Mouse (Mus musculus): ENCODE data around the gene Fbxo24. TPM values are rescaled to one million over a fixed set of nuclear protein-coding genes. Genes with fewer than 3 reads are reported as not detected.
A peak's percentile ranks its signal among the peaks of the same experiment; 100 is the strongest.

Gene Fbxo24
- polyA plus RNA-seq, 1 experiment from 2014 or later: 0.16 TPM

GRCm38 (mm10) chr5:137647827-137648601, 19.2 kb upstream of the Fbxo24 start:
- no peak overlapping the region for H3K27ac ChIP-seq (ENCODE audit: low read depth, low read length)
- DNase-seq (ENCODE audit: low spot score, missing footprints) (no peak), ATAC-seq (ENCODE audit: low FRiP score) (no peak)
- no peak overlapping the region for H3K4me2 ChIP-seq
- H3K4me1 ChIP-seq (ENCODE audit: control insufficient read depth, insufficient read depth, low read length): peaks cover 15% of the 10 kb centered on the region
- H3K36me3 ChIP-seq (ENCODE audit: control insufficient read depth, insufficient read depth, low read length): peaks cover 2% of the 10 kb centered on the region; the same call in 1 of the 2 replicates
- peaks cover 27% of the 10 kb centered on the region for H3K27me3 ChIP-seq (ENCODE audit: control insufficient read depth, insufficient read depth, low read length)
- WGBS: 78% methylated on average over 9 of the region's 9 CpGs
- no peak overlapping the region for H3K9ac ChIP-seq (ENCODE audit: low read length)
- H3K4me3 ChIP-seq (ENCODE audit: low read depth, low read length): no peak overlapping the region
- no peaks in the 10 kb centered on the region for H3K9me3 ChIP-seq (ENCODE audit: control insufficient read depth, low read length)

- Histone ChIP-seq H3K4me3 (ENCODE audit: low read depth, low read length) (0 out of 2 replicates have a peak within 1 kb of the TSS, but pooled peaks have one; percentile 14), H3K27ac (ENCODE audit: low read depth, low read length) (no peak within 1 kb of the TSS), H3K9ac (ENCODE audit: low read length) (no peak within 1 kb of the TSS), H3K27me3 (ENCODE audit: control insufficient read depth, insufficient read depth, low read length) (peaks cover 27% of the 10 kb centered on the region), H3K36me3 (ENCODE audit: control insufficient read depth, insufficient read depth, low read length) (peaks cover 7% of the 10 kb centered on the region), H3K4me2 (peak within 1 kb of the TSS; percentile 33), H3K9me3 (ENCODE audit: control insufficient read depth, low read length) (no peaks in the 10 kb centered on the region), H3K4me1 (ENCODE audit: control insufficient read depth, insufficient read depth, low read length) (peaks cover 15% of the 10 kb centered on the region)
- 13% methylated on average over 11 of the region's 11 CpGs for WGBS
- no peak for DNase-seq (ENCODE audit: low spot score, missing footprints)
- no peak for ATAC-seq (ENCODE audit: low FRiP score)
These were observed 16.9 kb upstream of the Fbxo24 start, which contains the start of gene Irs3 for GRCm38 (mm10) chr5:137645652-137646091. Irs3 (minus strand) TSS chr5:137645714.

DNA sequence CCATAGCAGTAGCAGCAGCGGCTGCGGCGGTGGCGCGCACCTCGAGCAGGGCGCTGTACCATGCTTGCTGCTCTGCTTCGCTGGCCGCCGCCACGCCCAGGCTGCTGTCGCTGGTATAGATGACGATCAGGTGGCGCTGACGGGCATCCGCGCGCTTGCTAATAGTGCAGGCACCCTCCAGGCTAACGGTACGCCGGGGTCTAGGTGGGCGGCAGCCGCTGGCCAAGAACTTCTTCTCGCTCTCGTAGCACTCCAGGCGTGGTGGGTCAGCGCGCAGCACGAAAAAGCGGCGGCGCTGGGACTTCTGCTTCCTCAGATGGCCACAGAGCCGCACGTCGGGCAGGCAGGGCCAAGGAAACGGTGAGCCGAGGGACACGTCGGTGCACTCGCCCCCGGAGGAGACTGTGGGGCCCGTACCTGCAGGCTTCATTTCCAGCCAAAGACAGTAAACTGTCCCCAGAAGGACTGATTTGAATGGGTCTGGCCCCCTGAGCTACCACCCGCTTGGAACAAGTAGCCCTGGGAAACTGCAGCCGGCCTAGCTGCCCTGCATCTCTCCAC, 16.4 kb upstream of the Fbxo24 start:
- Histone ChIP-seq H3K4me3 (ENCODE audit: low read depth, low read length) (0 out of 2 replicates have a peak overlapping the region, but pooled peaks have one; percentile 14), H3K9ac (ENCODE audit: low read length) (no peak overlapping the region), H3K4me2 (peak overlapping the region; percentile 33), H3K4me1 (ENCODE audit: control insufficient read depth, insufficient read depth, low read length) (peaks cover 11% of the 10 kb centered on the region), H3K36me3 (ENCODE audit: control insufficient read depth, insufficient read depth, low read length) (peaks cover 12% of the 10 kb centered on the region), H3K27me3 (ENCODE audit: control insufficient read depth, insufficient read depth, low read length) (peaks cover 27% of the 10 kb centered on the region), H3K9me3 (ENCODE audit: control insufficient read depth, low read length) (no peaks in the 10 kb centered on the region), H3K27ac (ENCODE audit: low read depth, low read length) (no peak overlapping the region)
- peak; percentile 92 for DNase-seq (ENCODE audit: low spot score, missing footprints)
- 3% methylated on average over 44 of the region's 44 CpGs for WGBS
- no peak for ATAC-seq (ENCODE audit: low FRiP score)

GRCm38 (mm10) chr5:137644484-137644883, 15.7 kb upstream of the Fbxo24 start:
- 32% methylated on average over 19 of the region's 19 CpGs for WGBS
- DNase-seq (ENCODE audit: low spot score, missing footprints): peak; percentile 89
- H3K9me3 ChIP-seq (ENCODE audit: control insufficient read depth, low read length): no peaks in the 10 kb centered on the region
- H3K4me2 ChIP-seq: no peak overlapping the region
- peaks cover 17% of the 10 kb centered on the region for H3K36me3 ChIP-seq (ENCODE audit: control insufficient read depth, insufficient read depth, low read length)
- H3K4me3 ChIP-seq (ENCODE audit: low read depth, low read length): no peak overlapping the region
- no peak for ATAC-seq (ENCODE audit: low FRiP score)
- H3K27ac ChIP-seq (ENCODE audit: low read depth, low read length): no peak overlapping the region
- H3K4me1 ChIP-seq (ENCODE audit: control insufficient read depth, insufficient read depth, low read length): peaks cover 4% of the 10 kb centered on the region; the same call in 1 of the 2 replicates
- H3K27me3 ChIP-seq (ENCODE audit: control insufficient read depth, insufficient read depth, low read length): peaks cover 27% of the 10 kb centered on the region
- no peak overlapping the region for H3K9ac ChIP-seq (ENCODE audit: low read length)

DNA sequence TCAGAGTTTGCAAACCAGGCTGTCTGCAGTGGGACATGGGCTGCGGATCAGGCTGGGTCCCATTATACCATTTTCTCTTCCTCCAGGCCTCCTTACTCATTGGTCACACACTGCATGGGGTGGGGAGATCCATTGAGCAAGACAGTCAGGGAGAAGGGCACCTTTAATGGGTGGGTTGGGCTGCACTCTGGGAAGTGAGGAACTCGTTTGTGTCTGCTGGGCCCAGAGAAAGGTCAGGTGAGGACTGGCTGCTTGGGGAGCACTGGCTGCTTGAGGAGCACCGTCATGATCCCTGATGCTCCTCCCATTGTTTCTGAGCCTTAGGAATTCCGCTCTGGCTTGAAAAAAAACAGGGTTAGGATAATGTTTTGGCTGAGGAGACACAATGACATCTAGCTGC, 14.1 kb upstream of the Fbxo24 start:
- Histone ChIP-seq H3K4me3 (ENCODE audit: low read depth, low read length) (no peak overlapping the region), H3K36me3 (ENCODE audit: control insufficient read depth, insufficient read depth, low read length) (peaks cover 25% of the 10 kb centered on the region), H3K9me3 (ENCODE audit: control insufficient read depth, low read length) (no peaks in the 10 kb centered on the region), H3K27ac (ENCODE audit: low read depth, low read length) (no peak overlapping the region), H3K4me1 (ENCODE audit: control insufficient read depth, insufficient read depth, low read length) (0 out of 2 replicates have a peak, but pooled peaks cover 2% of the 10 kb centered on the region), H3K4me2 (no peak overlapping the region), H3K27me3 (ENCODE audit: control insufficient read depth, insufficient read depth, low read length) (peaks cover 27% of the 10 kb centered on the region), H3K9ac (ENCODE audit: low read length) (no peak overlapping the region)
- 58% methylated on average over 4 of the region's 4 CpGs for WGBS
- DNase-seq (ENCODE audit: low spot score, missing footprints): no peak
- ATAC-seq (ENCODE audit: low FRiP score): no peak

DNA sequence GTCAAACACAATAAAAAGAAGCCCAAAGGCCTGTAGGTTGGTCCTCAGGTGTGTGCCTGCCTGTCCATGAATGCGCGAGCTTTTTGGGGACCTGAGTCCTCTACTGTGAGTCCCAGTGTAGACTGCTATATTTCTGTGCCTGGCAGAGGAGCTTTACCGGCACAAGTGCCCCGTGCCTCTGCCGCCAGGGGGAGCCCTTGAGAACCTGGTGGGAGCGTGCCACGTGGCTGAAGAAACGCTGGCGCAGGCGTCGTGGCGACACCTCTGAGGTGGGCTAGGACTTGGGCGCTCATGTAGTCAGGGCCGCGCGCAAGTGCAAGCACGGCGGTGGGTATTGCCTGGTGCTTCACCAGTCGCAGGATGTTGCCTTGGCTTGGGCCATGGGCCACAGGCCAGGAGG, 12.3 kb upstream of the Fbxo24 start, which contains the start of gene Sap25:
Gene Sap25, plus strand, starts transcription at position 281 of the 400 bp plus-strand sequence.
- WGBS: 83% methylated on average over 19 of the region's 19 CpGs
- no peak within 1 kb of the TSS for H3K4me3 ChIP-seq (ENCODE audit: low read depth, low read length)
- H3K4me2 ChIP-seq: no peak within 1 kb of the TSS
- peaks cover 24% of the 10 kb centered on the region for H3K27me3 ChIP-seq (ENCODE audit: control insufficient read depth, insufficient read depth, low read length)
- ATAC-seq (ENCODE audit: low FRiP score): no peak
- no peak within 1 kb of the TSS for H3K27ac ChIP-seq (ENCODE audit: low read depth, low read length)
- peak; percentile 74 for DNase-seq (ENCODE audit: low spot score, missing footprints)
- H3K9ac ChIP-seq (ENCODE audit: low read length): no peak within 1 kb of the TSS
- 0 out of 2 replicates have a peak, but pooled peaks cover 2% of the 10 kb centered on the region for H3K4me1 ChIP-seq (ENCODE audit: control insufficient read depth, insufficient read depth, low read length)
- H3K9me3 ChIP-seq (ENCODE audit: control insufficient read depth, low read length): no peaks in the 10 kb centered on the region
- peaks cover 28% of the 10 kb centered on the region for H3K36me3 ChIP-seq (ENCODE audit: control insufficient read depth, insufficient read depth, low read length)

GRCm38 (mm10) chr5:137639472-137639871, 10.7 kb upstream of the Fbxo24 start:
- peaks cover 28% of the 10 kb centered on the region for H3K36me3 ChIP-seq (ENCODE audit: control insufficient read depth, insufficient read depth, low read length)
- H3K4me1 ChIP-seq (ENCODE audit: control insufficient read depth, insufficient read depth, low read length): no peaks in the 10 kb centered on the region
- H3K9me3 ChIP-seq (ENCODE audit: control insufficient read depth, low read length): no peaks in the 10 kb centered on the region
- no peak overlapping the region for H3K27ac ChIP-seq (ENCODE audit: low read depth, low read length)
- ATAC-seq (ENCODE audit: low FRiP score): no peak
- H3K9ac ChIP-seq (ENCODE audit: low read length): no peak overlapping the region
- WGBS: 85% methylated on average over 7 of the region's 7 CpGs
- peaks cover 8% of the 10 kb centered on the region for H3K27me3 ChIP-seq (ENCODE audit: control insufficient read depth, insufficient read depth, low read length)
- no peak overlapping the region for H3K4me2 ChIP-seq
- no peak overlapping the region for H3K4me3 ChIP-seq (ENCODE audit: low read depth, low read length)
- DNase-seq (ENCODE audit: low spot score, missing footprints): no peak

DNA sequence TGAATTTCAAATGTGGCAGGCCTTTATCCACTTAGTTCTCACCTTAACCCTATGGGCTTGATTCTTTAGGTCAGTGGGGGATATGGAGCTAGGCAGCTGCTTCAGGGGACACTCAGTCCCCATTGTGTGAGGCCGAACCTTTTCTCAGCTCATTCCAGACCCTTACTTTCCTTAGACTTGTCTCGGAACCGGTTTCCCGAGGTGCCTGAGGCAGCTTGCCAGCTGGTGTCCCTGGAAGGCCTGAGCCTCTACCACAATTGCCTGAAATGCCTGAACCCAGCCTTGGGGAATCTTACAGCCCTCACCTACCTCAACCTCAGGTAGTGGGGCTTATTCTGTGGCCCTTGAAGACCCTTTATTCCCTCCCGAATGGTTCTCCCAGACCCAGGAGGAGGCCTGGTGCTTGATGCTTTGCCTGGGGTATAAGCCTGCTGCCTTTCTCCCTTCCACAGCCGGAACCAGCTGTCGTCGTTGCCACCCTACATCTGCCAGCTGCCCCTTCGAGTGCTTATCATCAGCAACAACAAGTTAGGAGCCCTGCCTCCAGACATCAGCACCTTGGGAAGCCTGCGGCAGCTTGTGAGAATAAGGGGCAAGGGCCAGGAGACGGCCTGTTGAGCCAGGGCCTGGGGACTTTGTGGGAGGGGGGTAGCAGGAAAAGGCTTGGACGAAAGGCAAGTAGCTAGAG, 4.7 kb upstream of the Fbxo24 start:
- H3K4me3 ChIP-seq (ENCODE audit: low read depth, low read length): no peak overlapping the region
- no peak for DNase-seq (ENCODE audit: low spot score, missing footprints)
- peaks cover 20% of the 10 kb centered on the region for H3K4me1 ChIP-seq (ENCODE audit: control insufficient read depth, insufficient read depth, low read length)
- WGBS: 83% methylated on average over 12 of the region's 12 CpGs
- H3K9ac ChIP-seq (ENCODE audit: low read length): no peak overlapping the region
- H3K9me3 ChIP-seq (ENCODE audit: control insufficient read depth, low read length): no peaks in the 10 kb centered on the region
- no peak for ATAC-seq (ENCODE audit: low FRiP score)
- H3K27me3 ChIP-seq (ENCODE audit: control insufficient read depth, insufficient read depth, low read length): no peaks in the 10 kb centered on the region
- H3K27ac ChIP-seq (ENCODE audit: low read depth, low read length): no peak overlapping the region
- H3K36me3 ChIP-seq (ENCODE audit: control insufficient read depth, insufficient read depth, low read length): peaks cover 6% of the 10 kb centered on the region
- H3K4me2 ChIP-seq: no peak overlapping the region

Measured in midbrain, embryonic 11.5 days (tissue).